Mouse (Mus musculus): ENCODE measurements around the gene Usp5.

DNA sequence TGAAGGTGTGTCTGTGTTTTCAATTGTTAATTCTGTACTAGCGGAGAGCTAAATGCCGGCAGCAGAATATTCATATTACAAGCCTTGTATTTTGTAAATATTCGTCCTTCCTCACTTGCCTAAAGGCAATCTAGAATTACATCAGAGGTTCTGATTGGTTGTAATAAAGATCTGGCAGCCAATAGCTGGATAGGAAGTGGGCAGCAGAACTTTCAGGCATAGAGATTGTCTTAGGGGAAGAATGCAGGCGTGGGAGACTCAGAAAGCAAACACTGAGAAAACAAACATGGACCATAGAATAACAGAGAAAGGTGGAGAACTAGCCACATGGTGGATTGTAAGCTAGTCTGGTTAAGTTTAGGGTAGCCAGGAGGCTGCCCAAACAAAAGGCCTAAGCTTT is 39.2 kb downstream of the Usp5 start:
- no peak for TF ChIP-seq CTCF (IDR thresholded peaks at IDR 0.05; ENCODE audit: borderline replicate concordance, insufficient read depth, low read depth, low read length)
- no peak for TF ChIP-seq POLR2A (IDR thresholded peaks at IDR 0.05; ENCODE audit: borderline replicate concordance, insufficient read depth, low read length)

Data from cerebellum, adult 2 months (tissue).